Mouse (Mus musculus): ENCODE results near the gene Clcn6. TPM values are rescaled to one million over a fixed set of nuclear protein-coding genes. Genes with fewer than 3 reads are reported as not detected.
A peak's percentile ranks its signal among the peaks of the same experiment; 100 is the strongest.

Gene Clcn6
- polyA plus RNA-seq, 1 experiment from 2014 or later: 22.4 TPM

- H3K27me3 ChIP-seq: no peaks in the 10 kb centered on the region
- H3K9me3 ChIP-seq: no peaks in the 10 kb centered on the region
- 92% methylated on average over 8 of the region's 8 CpGs for WGBS
- no peak for ATAC-seq (ENCODE audit: low FRiP score)
- no peak overlapping the region for H3K9ac ChIP-seq
- no peak overlapping the region for H3K4me2 ChIP-seq
- H3K36me3 ChIP-seq (replicated peaks): 0 out of 2 replicates have a peak, but pooled peaks cover 16% of the 10 kb centered on the region
- H3K27ac ChIP-seq: no peak overlapping the region
- no peak overlapping the region for H3K4me3 ChIP-seq (replicated peaks)
- H3K4me1 ChIP-seq: peaks cover 21% of the 10 kb centered on the region
Measured at GRCm38 (mm10) chr4:148079944-148080596, 41.4 kb upstream of the Clcn6 start.

- H3K4me2 ChIP-seq: no peak overlapping the region
- 0 out of 2 replicates have a peak, but pooled peaks cover 16% of the 10 kb centered on the region for H3K36me3 ChIP-seq (replicated peaks)
- no peaks in the 10 kb centered on the region for H3K27me3 ChIP-seq
- no peak for ATAC-seq (ENCODE audit: low FRiP score)
- peaks cover 20% of the 10 kb centered on the region for H3K4me1 ChIP-seq
- 65% methylated on average over 6 of the region's 6 CpGs for WGBS
- H3K9me3 ChIP-seq: no peaks in the 10 kb centered on the region
- no peak overlapping the region for H3K27ac ChIP-seq
- H3K9ac ChIP-seq: no peak overlapping the region
- no peak overlapping the region for H3K4me3 ChIP-seq (replicated peaks)
Measured at GRCm38 (mm10) chr4:148079212-148079611, 40.6 kb upstream of the Clcn6 start.

GRCm38 (mm10) chr4:148075881-148076280, 37.3 kb upstream of the Clcn6 start:
- Histone ChIP-seq H3K4me1 (peaks cover 9% of the 10 kb centered on the region), H3K4me3 (replicated peaks) (no peak overlapping the region), H3K9ac (no peak overlapping the region), H3K27me3 (no peaks in the 10 kb centered on the region), H3K9me3 (no peaks in the 10 kb centered on the region), H3K36me3 (replicated peaks) (0 out of 2 replicates have a peak, but pooled peaks cover 6% of the 10 kb centered on the region), H3K27ac (no peak overlapping the region), H3K4me2 (no peak overlapping the region)
- 92% methylated on average over 6 of the region's 6 CpGs for WGBS
- ATAC-seq (ENCODE audit: low FRiP score): no peak

- 0 out of 2 replicates have a peak overlapping the region, but pooled peaks have one; percentile 7 for H3K9ac ChIP-seq
- H3K36me3 ChIP-seq (replicated peaks): 0 out of 2 replicates have a peak, but pooled peaks cover 3% of the 10 kb centered on the region
- peak overlapping the region; percentile 33 for H3K4me3 ChIP-seq (replicated peaks)
- peaks cover 9% of the 10 kb centered on the region for H3K4me1 ChIP-seq
- H3K9me3 ChIP-seq: no peaks in the 10 kb centered on the region
- H3K27ac ChIP-seq: no peak overlapping the region
- 36% methylated on average over 21 of the region's 21 CpGs for WGBS
- peak; percentile 40; the same call in 1 of the 2 replicates for ATAC-seq (ENCODE audit: low FRiP score)
- H3K4me2 ChIP-seq: peak overlapping the region; percentile 51
- H3K27me3 ChIP-seq: no peaks in the 10 kb centered on the region
Measured at GRCm38 (mm10) chr4:148075259-148075658, 36.6 kb upstream of the Clcn6 start.

GRCm38 (mm10) chr4:148074521-148075189, 36.0 kb upstream of the Clcn6 start:
- no peaks in the 10 kb centered on the region for H3K27me3 ChIP-seq
- peak overlapping the region; percentile 51 for H3K4me2 ChIP-seq
- peak; percentile 20; the same call in 1 of the 2 replicates for ATAC-seq (ENCODE audit: low FRiP score)
- no peaks in the 10 kb centered on the region for H3K9me3 ChIP-seq
- no peaks in the 10 kb centered on the region for H3K36me3 ChIP-seq (replicated peaks)
- peak overlapping the region; percentile 33 for H3K4me3 ChIP-seq (replicated peaks)
- no peak overlapping the region for H3K27ac ChIP-seq
- WGBS: 49% methylated on average over 17 of the region's 17 CpGs
- H3K9ac ChIP-seq: peak overlapping the region; percentile 7; the same call in 1 of the 2 replicates
- peaks cover 9% of the 10 kb centered on the region for H3K4me1 ChIP-seq

GRCm38 (mm10) chr4:148071508-148071907, 32.9 kb upstream of the Clcn6 start:
- no peak overlapping the region for H3K27ac ChIP-seq
- no peaks in the 10 kb centered on the region for H3K27me3 ChIP-seq
- no peaks in the 10 kb centered on the region for H3K36me3 ChIP-seq (replicated peaks)
- H3K9ac ChIP-seq: no peak overlapping the region
- ATAC-seq (ENCODE audit: low FRiP score): no peak
- H3K4me1 ChIP-seq: peaks cover 9% of the 10 kb centered on the region
- no peak overlapping the region for H3K4me2 ChIP-seq
- WGBS: 71% methylated on average over 5 of the region's 5 CpGs
- H3K9me3 ChIP-seq: no peaks in the 10 kb centered on the region
- H3K4me3 ChIP-seq (replicated peaks): no peak overlapping the region

- Histone ChIP-seq H3K27me3 (no peaks in the 10 kb centered on the region), H3K9me3 (no peaks in the 10 kb centered on the region), H3K4me2 (no peak overlapping the region), H3K27ac (no peak overlapping the region), H3K4me1 (peaks cover under 1% of the 10 kb centered on the region; the same call in 1 of the 2 replicates), H3K9ac (no peak overlapping the region), H3K36me3 (replicated peaks) (no peaks in the 10 kb centered on the region), H3K4me3 (replicated peaks) (no peak overlapping the region)
- 88% methylated on average over 9 of the region's 9 CpGs for WGBS
- no peak for ATAC-seq (ENCODE audit: low FRiP score)
Measured at GRCm38 (mm10) chr4:148069602-148070218, 31.1 kb upstream of the Clcn6 start.

GRCm38 (mm10) chr4:148067346-148067745, 28.7 kb upstream of the Clcn6 start:
- no peak overlapping the region for H3K4me3 ChIP-seq (replicated peaks)
- no peak overlapping the region for H3K9ac ChIP-seq
- 84% methylated on average over 8 of the region's 8 CpGs for WGBS
- H3K9me3 ChIP-seq: no peaks in the 10 kb centered on the region
- no peaks in the 10 kb centered on the region; the same call in 1 of the 2 replicates for H3K4me1 ChIP-seq
- no peaks in the 10 kb centered on the region for H3K27me3 ChIP-seq
- no peak overlapping the region for H3K27ac ChIP-seq
- no peak overlapping the region for H3K4me2 ChIP-seq
- no peak for ATAC-seq (ENCODE audit: low FRiP score)
- no peaks in the 10 kb centered on the region for H3K36me3 ChIP-seq (replicated peaks)

GRCm38 (mm10) chr4:148066401-148066744, 27.8 kb upstream of the Clcn6 start:
- H3K9me3 ChIP-seq: no peaks in the 10 kb centered on the region
- no peak overlapping the region for H3K9ac ChIP-seq
- H3K36me3 ChIP-seq (replicated peaks): no peaks in the 10 kb centered on the region
- no peak for ATAC-seq (ENCODE audit: low FRiP score)
- H3K4me1 ChIP-seq: no peaks in the 10 kb centered on the region; the same call in 1 of the 2 replicates
- H3K4me2 ChIP-seq: no peak overlapping the region
- no peak overlapping the region for H3K27ac ChIP-seq
- WGBS: 73% methylated on average over 9 of the region's 9 CpGs
- H3K27me3 ChIP-seq: no peaks in the 10 kb centered on the region
- H3K4me3 ChIP-seq (replicated peaks): no peak overlapping the region

- WGBS: 32% methylated on average over 6 of the region's 6 CpGs
Measured at GRCm38 (mm10) chr4:148065702-148066400, 27.2 kb upstream of the Clcn6 start.

GRCm38 (mm10) chr4:148061086-148061480, 22.5 kb upstream of the Clcn6 start:
- Histone ChIP-seq H3K27ac (no peak overlapping the region), H3K4me3 (replicated peaks) (no peak overlapping the region), H3K9ac (no peak overlapping the region), H3K9me3 (no peaks in the 10 kb centered on the region), H3K27me3 (no peaks in the 10 kb centered on the region), H3K36me3 (replicated peaks) (peaks cover 32% of the 10 kb centered on the region), H3K4me1 (no peaks in the 10 kb centered on the region), H3K4me2 (no peak overlapping the region)
- 86% methylated on average over 9 of the region's 9 CpGs for WGBS
- no peak for ATAC-seq (ENCODE audit: low FRiP score)

More at GRCm38 (mm10) chr4:148065702-148066400, 27.2 kb upstream of the Clcn6 start:
- no peak overlapping the region for H3K4me3 ChIP-seq (replicated peaks)
- H3K27ac ChIP-seq: no peak overlapping the region
- H3K36me3 ChIP-seq (replicated peaks): no peaks in the 10 kb centered on the region
- H3K9ac ChIP-seq: no peak overlapping the region
- no peaks in the 10 kb centered on the region for H3K9me3 ChIP-seq
- H3K27me3 ChIP-seq: no peaks in the 10 kb centered on the region
- no peak for ATAC-seq (ENCODE audit: low FRiP score)
- H3K4me1 ChIP-seq: no peaks in the 10 kb centered on the region; the same call in 1 of the 2 replicates
- no peak overlapping the region for H3K4me2 ChIP-seq

All from forebrain, embryonic 12.5 days (tissue).